Mouse (Mus musculus): ENCODE measurements around the gene Zfp619.

DNA sequence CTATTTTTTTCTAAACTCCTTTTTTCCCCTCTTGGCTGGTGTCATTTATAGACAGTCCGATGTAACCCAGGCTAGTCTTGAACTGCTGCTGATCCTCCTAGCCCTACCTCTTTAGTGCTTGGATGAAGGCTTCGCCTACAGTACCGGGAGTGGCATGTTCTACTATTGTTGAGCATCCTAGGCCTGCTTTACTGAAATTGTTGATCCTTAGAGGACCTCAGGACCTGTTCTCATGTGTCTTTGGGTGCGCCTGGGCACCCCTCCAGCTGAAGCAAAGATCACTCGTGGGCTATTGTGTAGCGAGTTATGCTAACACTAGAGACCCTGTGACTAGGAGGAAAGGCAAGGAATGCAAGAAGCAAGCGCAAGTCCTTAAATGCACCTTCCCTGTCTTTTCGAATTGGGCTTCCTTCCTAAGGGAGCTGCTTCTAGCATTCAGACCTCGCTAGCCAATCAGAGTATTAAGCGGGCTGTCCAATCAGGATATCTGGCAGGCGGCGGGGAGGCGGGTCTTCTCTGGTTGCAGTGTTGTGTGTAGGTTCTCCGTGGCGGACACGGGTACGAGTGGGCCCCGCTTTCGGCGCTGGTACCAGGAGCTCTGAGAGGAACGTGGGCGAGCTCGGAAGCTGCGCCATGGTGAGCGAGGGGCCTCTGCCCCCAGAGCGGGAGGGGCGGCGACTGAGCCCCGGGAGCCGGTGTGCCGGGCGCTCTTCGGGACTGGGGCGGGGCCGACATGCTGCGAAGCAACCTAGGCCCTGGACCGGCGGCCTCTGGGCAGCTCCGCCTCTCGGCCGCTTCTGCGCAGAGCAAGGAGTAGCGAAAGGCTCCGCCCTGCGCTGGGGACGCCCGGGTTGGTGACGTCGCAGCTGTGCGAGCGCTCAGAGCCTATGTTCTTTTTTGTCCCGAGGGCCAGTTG lies 34.7 kb downstream of the Zfp619 start:
- TF ChIP-seq CTCF (IDR thresholded peaks at IDR 0.05) (peak; percentile 58), EP300 (IDR thresholded peaks at IDR 0.05) (peak; percentile 35; the same call in 1 of the 2 replicates)

All from lung, postnatal 0 days (tissue).